Mouse (Mus musculus): Measurements from ENCODE around the gene Ripk3.

DNA sequence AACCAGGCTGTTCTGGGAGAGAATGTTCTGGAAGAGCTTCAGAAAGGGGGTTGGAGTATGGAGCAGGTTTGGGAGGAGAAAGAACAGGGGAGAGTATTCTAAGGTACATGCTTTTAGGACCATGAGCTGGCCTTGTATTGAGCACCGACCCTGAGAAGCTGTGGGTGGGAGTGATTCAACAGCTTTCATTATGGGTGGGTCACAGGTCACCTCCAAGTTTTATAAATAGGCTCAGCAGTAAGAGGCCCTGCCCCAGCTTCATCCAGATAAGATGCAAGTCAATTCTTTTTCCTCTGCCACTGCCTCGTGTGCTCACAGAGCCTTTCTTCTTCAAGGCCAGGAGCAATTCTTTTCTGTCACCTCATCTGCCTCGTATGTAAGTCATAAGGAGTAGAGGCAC is 11.5 kb downstream of the Ripk3 start:
- no peak for TF ChIP-seq CTCF (IDR thresholded peaks at IDR 0.05; ENCODE audit: control insufficient read depth, insufficient read depth, low read length)
- no peak for TF ChIP-seq POLR2A (IDR thresholded peaks at IDR 0.05; ENCODE audit: borderline replicate concordance, control insufficient read depth, low read depth, low read length)
